Mouse (Mus musculus) liver, adult 2 months (tissue): Measurements from ENCODE around the gene Tex14.

Experiments used
- CTCF ChIP-seq: fragments of 200-500 bp; IDR thresholded peaks from 2 replicates; pipeline ENCODE4 v1.5.1; 2011; ENCODE audit warnings: low read depth, low read length, control low read depth
- POLR2A ChIP-seq: fragments of 200-500 bp; IDR thresholded peaks from 2 replicates; pipeline ENCODE4 v1.6.1; 2011; ENCODE audit warnings: low read length, control low read depth; ENCODE audit not compliant: insufficient read depth; ENCODE audit errors: extremely low read depth

DNA sequence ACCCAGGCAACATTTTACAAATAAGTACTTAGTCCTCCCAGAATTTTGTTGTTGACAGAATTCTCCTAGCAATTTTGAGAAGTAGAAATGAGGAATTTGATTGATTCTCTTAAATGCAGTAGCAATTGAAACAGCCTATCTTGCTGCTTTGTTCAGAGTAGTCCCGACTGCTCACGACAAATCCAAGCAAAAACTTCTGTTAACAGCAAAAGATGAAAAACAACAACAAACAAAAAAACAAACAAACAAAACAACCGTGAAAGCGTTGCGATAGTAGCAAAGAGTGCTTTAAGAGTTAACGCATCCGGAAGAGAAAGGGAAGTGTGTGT is 21.2 kb downstream of the Tex14 start:
- TF ChIP-seq CTCF (no peak), POLR2A (no peak)
